Mouse (Mus musculus) heart, postnatal 0 days (tissue): ENCODE measurements around the gene Cbx1. TPM values are rescaled to one million over a fixed set of nuclear protein-coding genes. Genes with fewer than 3 reads are reported as not detected.

Experiments used
- ATAC-seq: fragments of 200-750 bp; cut with Nextera tagmentation; 2 replicates; pipeline ENCODE4 v1.8.0; 2017; ENCODE audit warnings: low read depth, moderate number of reproducible peaks, moderate library complexity; ENCODE audit not compliant: insufficient read depth
- DNase-seq: peaks from one replicate; pipeline ENCODE4 v3.0.0-alpha.2; 2016; ENCODE audit warnings: low spot score
- H3K27ac ChIP-seq: fragments of 300-500 bp; sonication (generic); 2 replicates; pipeline ENCODE4 v1.5.1; 2014; ENCODE audit warnings: low read depth, mild to moderate bottlenecking
- H3K27me3 ChIP-seq: fragments of 300-500 bp; sonication (generic); 2 replicates; pipeline ENCODE4 v1.6.1; 2014; ENCODE audit warnings: low read length, mixed read lengths; ENCODE audit not compliant: control insufficient read depth, insufficient read depth
- H3K36me3 ChIP-seq: fragments of 300-500 bp; sonication (generic); replicated peaks from 2 replicates; pipeline ENCODE4 v1.6.1; 2014; ENCODE audit warnings: low read length, mixed read lengths; ENCODE audit not compliant: control insufficient read depth, insufficient read depth
- H3K4me1 ChIP-seq: fragments of 300-500 bp; sonication (generic); 2 replicates; pipeline ENCODE4 v1.6.1; 2014; ENCODE audit warnings: antibody characterized with exemption; ENCODE audit not compliant: control insufficient read depth, insufficient read depth
- H3K4me2 ChIP-seq: fragments of 300-500 bp; sonication (generic); 2 replicates; pipeline ENCODE4 v1.6.1; 2014; ENCODE audit warnings: low read depth, mild to moderate bottlenecking, low read length, moderate library complexity
- H3K4me3 ChIP-seq: fragments of 300-500 bp; sonication (generic); 2 replicates; pipeline ENCODE4 v1.5.1; 2014; ENCODE audit warnings: low read depth, low read length
- H3K9ac ChIP-seq: fragments of 300-500 bp; sonication (generic); replicated peaks from 2 replicates; pipeline ENCODE4 v1.6.1; 2014; ENCODE audit warnings: low read depth, low read length, mixed read lengths
- H3K9me3 ChIP-seq: fragments of 300-500 bp; sonication (generic); replicated peaks from 2 replicates; pipeline ENCODE4 v1.6.1; 2016; ENCODE audit warnings: low read length; ENCODE audit not compliant: control insufficient read depth
- CTCF ChIP-seq: IDR thresholded peaks from 2 replicates; pipeline ENCODE4 v1.5.1; 2016; ENCODE audit warnings: antibody characterized with exemption, control low read depth, low read depth
- EP300 ChIP-seq: IDR thresholded peaks from 2 replicates; pipeline ENCODE4 v1.6.1; 2016; ENCODE audit warnings: antibody characterized with exemption, low read depth
- WGBS: fragments of 180-500 bp; shearing (Covaris S2); extraction: QIAGEN DNeasy Blood & Tissue Kit; methylation state at CpG from one replicate; pipeline ENCODE4 v1.1.7; 2014; 5-methylcytosine and 5-hydroxymethylcytosine counted together
- polyA plus RNA-seq: library from polyadenylated mRNA; unstranded; fragments of >200 nt; fragmentation: Nextera tagmentation; extraction: Ambion mirVana; gene quantifications from 2 replicates; pipeline ENCODE4 v1.2.1, GENCODE M21; 2015
- total RNA-seq: library from RNA; depleted of rRNA; stranded (reverse); fragments of >200 nt; gene quantifications from 2 replicates; pipeline ENCODE4 v1.2.3, GENCODE M21; 2014; ENCODE audit warnings: low replicate concordance

Cbx1 gene
- total and polyA plus RNA-seq, 2 experiments from 2014 or later = 9.9 to 35.6 TPM

- ATAC-seq (no peak), DNase-seq (no peak)
- TF ChIP-seq EP300 = no peak
- TF ChIP-seq CTCF = no peak
- H3K9me3 ChIP-seq = no peaks in the 10 kb centered on the region
- H3K27ac ChIP-seq = no peak overlapping the region
- no peak overlapping the region for H3K9ac ChIP-seq
- H3K4me2 ChIP-seq = no peak overlapping the region
- 86% methylated on average over 4 of the region's 4 CpGs for WGBS
- H3K36me3 ChIP-seq = peaks cover 74% of the 10 kb centered on the region
- no peaks in the 10 kb centered on the region for H3K27me3 ChIP-seq
- H3K4me3 ChIP-seq = no peak overlapping the region
- no peaks in the 10 kb centered on the region for H3K4me1 ChIP-seq
These were observed 24.5 kb downstream of the Cbx1 start for GRCm38 (mm10) chr11:96813455-96813854.

DNA sequence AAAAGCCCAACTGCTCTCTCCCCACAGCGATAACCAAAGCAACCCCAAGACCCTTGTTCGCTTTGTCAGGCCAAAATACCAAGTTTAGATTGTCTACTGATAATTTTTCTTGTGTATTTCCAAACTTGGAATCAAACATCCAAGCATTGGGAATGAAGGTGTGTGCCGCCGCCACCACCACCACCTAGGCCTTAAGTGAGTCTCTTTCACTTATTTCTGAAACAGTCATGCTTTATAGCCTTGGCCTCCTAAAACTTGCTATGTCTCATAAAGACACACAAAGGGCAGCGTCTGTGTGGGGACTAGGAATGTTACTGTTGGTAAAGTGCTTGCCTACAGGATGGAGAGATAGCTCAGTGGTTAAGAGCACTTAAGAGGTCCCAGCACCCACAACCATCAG, 25.0 kb downstream of the Cbx1 start:
- ATAC-seq (no peak), DNase-seq (no peak)
- H3K9me3 ChIP-seq = no peaks in the 10 kb centered on the region
- H3K9ac ChIP-seq = no peak overlapping the region
- no peaks in the 10 kb centered on the region for H3K4me1 ChIP-seq
- no peak overlapping the region for H3K4me3 ChIP-seq
- peaks cover 74% of the 10 kb centered on the region for H3K36me3 ChIP-seq
- H3K4me2 ChIP-seq = no peak overlapping the region
- no peak for TF ChIP-seq EP300
- no peak for TF ChIP-seq CTCF
- WGBS = 87% methylated on average over 5 of the region's 5 CpGs
- H3K27me3 ChIP-seq = no peaks in the 10 kb centered on the region
- H3K27ac ChIP-seq = no peak overlapping the region

DNA sequence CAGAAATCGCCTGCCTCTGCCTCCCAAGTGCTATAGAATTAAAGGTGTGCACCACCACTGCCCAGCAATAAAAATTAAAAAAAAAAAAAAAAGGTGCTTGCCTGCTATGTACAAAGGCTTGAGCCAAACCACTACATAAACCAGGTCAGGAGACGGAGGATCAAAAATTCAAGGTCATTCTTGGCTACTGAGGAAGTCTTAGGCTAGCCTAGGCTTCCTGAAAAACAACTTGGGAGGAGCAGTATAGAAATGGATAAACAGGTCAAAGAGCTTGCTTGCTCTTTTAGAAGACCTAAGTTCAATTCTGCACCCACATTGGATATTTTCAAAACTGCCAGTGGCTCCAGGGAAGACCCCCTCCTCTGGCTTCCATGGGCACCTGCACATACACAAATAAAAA, 25.5 kb downstream of the Cbx1 start:
- Histone ChIP-seq H3K27me3 (no peaks in the 10 kb centered on the region), H3K27ac (no peak overlapping the region), H3K9me3 (no peaks in the 10 kb centered on the region), H3K9ac (no peak overlapping the region), H3K4me3 (no peak overlapping the region), H3K4me1 (no peaks in the 10 kb centered on the region), H3K36me3 (peaks cover 74% of the 10 kb centered on the region), H3K4me2 (no peak overlapping the region)
- no peak for DNase-seq
- WGBS = 69% methylated on average over 2 of the region's 2 CpGs
- TF ChIP-seq CTCF = no peak
- TF ChIP-seq EP300 = no peak
- no peak for ATAC-seq

DNA sequence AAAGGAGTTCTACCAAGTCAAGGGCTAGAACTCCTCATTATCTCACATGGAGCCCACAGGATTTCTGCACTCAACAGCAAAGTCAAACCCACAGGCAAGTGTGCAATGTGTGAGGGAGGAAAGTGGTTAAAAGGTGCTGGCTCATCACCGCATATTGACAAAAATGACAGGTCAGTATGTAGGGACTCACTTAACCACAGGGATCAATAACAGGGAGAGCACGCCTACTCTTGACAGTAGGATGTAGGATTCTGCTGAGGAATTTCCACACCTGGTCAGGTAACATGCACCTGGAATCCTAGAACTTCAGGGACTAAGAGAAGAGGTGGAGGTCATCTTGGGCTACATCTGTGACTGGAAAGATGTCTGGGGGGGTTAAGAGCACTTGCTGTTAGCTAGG, 27.0 kb downstream of the Cbx1 start:
- H3K9ac ChIP-seq = no peak overlapping the region
- ATAC-seq = no peak
- no peak overlapping the region for H3K4me3 ChIP-seq
- H3K27me3 ChIP-seq = no peaks in the 10 kb centered on the region
- H3K4me1 ChIP-seq = no peaks in the 10 kb centered on the region
- H3K4me2 ChIP-seq = no peak overlapping the region
- TF ChIP-seq EP300 (no peak), CTCF (no peak)
- no peak overlapping the region for H3K27ac ChIP-seq
- peaks cover 77% of the 10 kb centered on the region for H3K36me3 ChIP-seq
- 97% methylated on average over 2 of the region's 2 CpGs for WGBS
- no peaks in the 10 kb centered on the region for H3K9me3 ChIP-seq
- no peak for DNase-seq

DNA sequence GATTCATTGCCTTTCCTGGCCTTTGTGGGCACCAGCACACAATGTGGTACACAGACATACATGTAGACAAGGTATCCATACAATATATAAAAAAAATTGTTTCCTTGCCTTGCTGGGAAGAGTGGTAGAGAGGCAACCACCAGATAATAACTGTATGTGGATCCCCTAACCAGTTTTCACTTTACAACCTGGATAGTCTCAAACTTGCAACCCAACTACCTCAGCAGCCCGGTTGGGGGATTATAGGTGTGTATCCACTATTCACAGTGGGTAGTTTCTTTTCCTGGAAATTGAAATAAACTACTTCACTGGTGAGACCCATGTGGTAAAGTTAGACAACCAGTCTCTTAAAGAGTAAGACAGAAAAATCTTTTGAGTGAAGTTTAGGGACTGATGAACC, 27.6 kb downstream of the Cbx1 start:
- 93% methylated on average over 1 of the region's 1 CpGs for WGBS
- Histone ChIP-seq H3K27me3 (no peaks in the 10 kb centered on the region), H3K9ac (no peak overlapping the region), H3K9me3 (no peaks in the 10 kb centered on the region), H3K4me1 (no peaks in the 10 kb centered on the region), H3K27ac (no peak overlapping the region), H3K36me3 (peaks cover 81% of the 10 kb centered on the region), H3K4me2 (no peak overlapping the region), H3K4me3 (no peak overlapping the region)
- no peak for DNase-seq
- TF ChIP-seq EP300 (no peak), CTCF (no peak)
- ATAC-seq = no peak

DNA sequence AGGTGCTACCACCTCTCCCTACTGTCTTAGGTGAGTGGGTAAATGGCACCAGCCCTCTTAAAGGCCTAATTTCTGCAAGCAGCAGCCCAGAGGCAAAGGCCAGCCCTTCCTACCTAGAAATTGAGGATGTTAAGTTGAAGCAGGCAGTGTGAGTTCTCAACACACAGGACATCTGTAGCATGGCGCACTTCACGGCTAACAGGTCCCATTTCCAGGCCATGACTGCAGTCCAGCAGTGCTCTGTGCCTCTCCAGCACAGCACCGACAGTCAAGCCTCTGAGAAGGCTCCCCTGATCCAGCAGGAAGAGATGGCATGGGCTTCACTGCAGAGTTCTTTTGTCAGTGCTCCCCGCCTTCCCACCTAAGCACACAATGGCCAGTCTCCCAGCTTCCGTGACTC, 28.1 kb downstream of the Cbx1 start:
- H3K9ac ChIP-seq = no peak overlapping the region
- no peak overlapping the region for H3K4me2 ChIP-seq
- no peak for DNase-seq
- ATAC-seq = no peak
- H3K9me3 ChIP-seq = no peaks in the 10 kb centered on the region
- 80% methylated on average over 5 of the region's 5 CpGs for WGBS
- no peak for TF ChIP-seq EP300
- no peak for TF ChIP-seq CTCF
- H3K27me3 ChIP-seq = no peaks in the 10 kb centered on the region
- no peak overlapping the region for H3K27ac ChIP-seq
- no peak overlapping the region for H3K4me3 ChIP-seq
- peaks cover 81% of the 10 kb centered on the region for H3K36me3 ChIP-seq
- no peaks in the 10 kb centered on the region for H3K4me1 ChIP-seq
